Mouse (Mus musculus): ENCODE results near the gene Vmn1r169. TPM values are rescaled to one million over a fixed set of nuclear protein-coding genes. Genes with fewer than 3 reads are reported as not detected.
"Not testable (repeated sequence)": the region's sequence is repeated elsewhere in the genome, so short reads cannot be mapped to it uniquely, and the experiment has no call there.

The Vmn1r169 gene
- not detected in 2 replicates for total RNA-seq (2014; fragmentation: Nextera tagmentation)
- total RNA-seq (2017), result 0.11 TPM in 1 of 2 replicates, not detected in the other
- not detected in 2 replicates for polyA plus RNA-seq (2012)

- H3K27me3 ChIP-seq (ENCODE audit: insufficient read depth, low read length); ATAC-seq (ENCODE audit: extremely low read depth, insufficient number of reproducible peaks, low FRiP score, poor library complexity, severe bottlenecking); H3K9me3 ChIP-seq (replicated peaks); H3K4me3 ChIP-seq (ENCODE audit: low read depth, low read length); H3K36me3 ChIP-seq (replicated peaks); H3K4me1 ChIP-seq (ENCODE audit: insufficient read depth, low read depth, low read length); DNase-seq (ENCODE audit: low spot score): not testable (repeated sequence)
These were observed at the start of gene Vmn1r169 for GRCm38 (mm10) chr7:23575226-23575625. TSS of gene Vmn1r169 (plus strand) at chr7:23575526.

GRCm38 (mm10) chr7:23539432-23539831 is 35.9 kb upstream of the Vmn1r169 start, which contains the start of gene Vmn1r168:
TSS of gene Vmn1r168 (plus strand) at chr7:23539732.
- not testable (repeated sequence) for H3K4me1 ChIP-seq (ENCODE audit: insufficient read depth, low read depth, low read length); DNase-seq (ENCODE audit: low spot score); ATAC-seq (ENCODE audit: extremely low read depth, insufficient number of reproducible peaks, low FRiP score, poor library complexity, severe bottlenecking); H3K9me3 ChIP-seq (replicated peaks); H3K27me3 ChIP-seq (ENCODE audit: insufficient read depth, low read length); H3K4me3 ChIP-seq (ENCODE audit: low read depth, low read length); H3K36me3 ChIP-seq (replicated peaks)

- ATAC-seq (ENCODE audit: extremely low read depth, insufficient number of reproducible peaks, low FRiP score, poor library complexity, severe bottlenecking); H3K4me1 ChIP-seq (ENCODE audit: insufficient read depth, low read depth, low read length); DNase-seq (ENCODE audit: low spot score); H3K27me3 ChIP-seq (ENCODE audit: insufficient read depth, low read length); H3K9me3 ChIP-seq (replicated peaks); H3K4me3 ChIP-seq (ENCODE audit: low read depth, low read length); H3K36me3 ChIP-seq (replicated peaks): not testable (repeated sequence)
These were observed 30.5 kb downstream of the Vmn1r169 start, which contains the start of gene Vmn1r170 for GRCm38 (mm10) chr7:23605875-23606274. TSS of gene Vmn1r170 (plus strand) at chr7:23606175.

Other genes starting within 250 kb of the Vmn1r169 start
- not detected in 2 replicates for gene Nlrp5, start 189.6 kb upstream of the Vmn1r169 start, total RNA-seq (2014; fragmentation: Nextera tagmentation)
- 0.05 and 0.06 TPM in 2 replicates for gene Nlrp5, start 189.6 kb upstream of the Vmn1r169 start, total RNA-seq (2017)
- gene Nlrp5, start 189.6 kb upstream of the Vmn1r169 start, polyA plus RNA-seq (2012), result not detected in 2 replicates
- gene Vmn1r167, start 68.3 kb upstream of the Vmn1r169 start, total RNA-seq (2014; fragmentation: Nextera tagmentation), result not detected in 2 replicates
- 0.05 TPM in 1 of 2 replicates, not detected in the other for gene Vmn1r167, start 68.3 kb upstream of the Vmn1r169 start, total RNA-seq (2017)
- gene Vmn1r167, start 68.3 kb upstream of the Vmn1r169 start, polyA plus RNA-seq (2012), result not detected in 2 replicates
- not detected in 2 replicates for gene Vmn1r168, start 35.8 kb upstream of the Vmn1r169 start, total RNA-seq (2014; fragmentation: Nextera tagmentation)
- gene Vmn1r168, start 35.8 kb upstream of the Vmn1r169 start, total RNA-seq (2017), result 0.17 and 0.60 TPM in 2 replicates
- gene Vmn1r168, start 35.8 kb upstream of the Vmn1r169 start, polyA plus RNA-seq (2012), result not detected in 2 replicates
- gene Vmn1r170, start 30.6 kb downstream of the Vmn1r169 start, total RNA-seq (2014; fragmentation: Nextera tagmentation), result not detected in 2 replicates
- not detected in 2 replicates for gene Vmn1r170, start 30.6 kb downstream of the Vmn1r169 start, total RNA-seq (2017)
- not detected in 2 replicates for gene Vmn1r170, start 30.6 kb downstream of the Vmn1r169 start, polyA plus RNA-seq (2012)
- not detected in 2 replicates for gene Vmn1r171, start 55.2 kb downstream of the Vmn1r169 start, total RNA-seq (2014; fragmentation: Nextera tagmentation)
- 0.23 TPM in 1 of 2 replicates, not detected in the other for gene Vmn1r171, start 55.2 kb downstream of the Vmn1r169 start, total RNA-seq (2017)
- gene Vmn1r171, start 55.2 kb downstream of the Vmn1r169 start, polyA plus RNA-seq (2012), result not detected in 2 replicates
- not detected in 2 replicates for gene Vmn1r172, start 82.8 kb downstream of the Vmn1r169 start, total RNA-seq (2014; fragmentation: Nextera tagmentation)
- 0.11 TPM in 1 of 2 replicates, not detected in the other for gene Vmn1r172, start 82.8 kb downstream of the Vmn1r169 start, total RNA-seq (2017)
- not detected in 2 replicates for gene Vmn1r172, start 82.8 kb downstream of the Vmn1r169 start, polyA plus RNA-seq (2012)
- not detected in 2 replicates for gene Vmn1r173, start 125.2 kb downstream of the Vmn1r169 start, total RNA-seq (2014; fragmentation: Nextera tagmentation)
- gene Vmn1r173, start 125.2 kb downstream of the Vmn1r169 start, total RNA-seq (2017), result 0.05 and 0.12 TPM in 2 replicates
- not detected in 2 replicates for gene Vmn1r173, start 125.2 kb downstream of the Vmn1r169 start, polyA plus RNA-seq (2012)
- not detected in 2 replicates for gene Vmn1r174, start 176.7 kb downstream of the Vmn1r169 start, total RNA-seq (2014; fragmentation: Nextera tagmentation)
- 0.06 and 0.60 TPM in 2 replicates for gene Vmn1r174, start 176.7 kb downstream of the Vmn1r169 start, total RNA-seq (2017)
- gene Vmn1r174, start 176.7 kb downstream of the Vmn1r169 start, polyA plus RNA-seq (2012), result not detected in 2 replicates
- gene Vmn1r175, start 235.1 kb downstream of the Vmn1r169 start, total RNA-seq (2014; fragmentation: Nextera tagmentation), result not detected in 2 replicates
- gene Vmn1r175, start 235.1 kb downstream of the Vmn1r169 start, total RNA-seq (2017), result 0.27 TPM in 1 of 2 replicates, not detected in the other
- not detected in 2 replicates for gene Vmn1r175, start 235.1 kb downstream of the Vmn1r169 start, polyA plus RNA-seq (2012)

Measured in G1E (cell line).